Mouse (Mus musculus) hindbrain, embryonic 15.5 days (tissue): ENCODE measurements around the gene Safb2. TPM values are rescaled to one million over a fixed set of nuclear protein-coding genes. Genes with fewer than 3 reads are reported as not detected.
A peak's percentile ranks its signal among the peaks of the same experiment; 100 is the strongest.

Source experiments
- ATAC-seq: fragments of 200-750 bp; cut with Nextera tagmentation; 2 replicates; pipeline ENCODE4 v1.8.0; 2017; ENCODE audit warnings: low read depth, moderate number of reproducible peaks, moderate TSS enrichment; ENCODE audit not compliant: low FRiP score
- H3K27ac ChIP-seq: fragments of 300-500 bp; sonication (generic); replicated peaks from 2 replicates; pipeline ENCODE4 v1.5.1; 2015; ENCODE audit warnings: mild to moderate bottlenecking, inconsistent platforms
- H3K27me3 ChIP-seq: fragments of 300-500 bp; sonication (generic); 2 replicates; pipeline ENCODE4 v1.6.1; 2015; ENCODE audit warnings: control low read depth, inconsistent platforms
- H3K36me3 ChIP-seq: fragments of 300-500 bp; sonication (generic); 2 replicates; pipeline ENCODE4 v1.6.1; 2015; ENCODE audit warnings: control low read depth, inconsistent platforms
- H3K4me1 ChIP-seq: fragments of 300-500 bp; sonication (generic); replicated peaks from 2 replicates; pipeline ENCODE4 v1.6.1; 2015; ENCODE audit warnings: control low read depth, inconsistent platforms
- H3K4me2 ChIP-seq: fragments of 300-500 bp; sonication (generic); 2 replicates; pipeline ENCODE4 v1.6.1; 2015; ENCODE audit warnings: moderate library complexity, mild to moderate bottlenecking, inconsistent platforms
- H3K4me3 ChIP-seq: fragments of 300-500 bp; sonication (generic); 2 replicates; pipeline ENCODE4 v1.5.1; 2015; ENCODE audit warnings: mild to moderate bottlenecking, inconsistent platforms
- H3K9ac ChIP-seq: fragments of 300-500 bp; sonication (generic); 2 replicates; pipeline ENCODE4 v1.6.1; 2015; ENCODE audit warnings: inconsistent platforms
- H3K9me3 ChIP-seq: fragments of 300-500 bp; sonication (generic); 2 replicates; pipeline ENCODE4 v1.6.1; 2016; ENCODE audit warnings: control low read depth, inconsistent platforms
- WGBS: fragments of 180-500 bp; shearing (Covaris S2); methylation state at CpG from one replicate; pipeline ENCODE4 v1.1.7; 2015; 5-methylcytosine and 5-hydroxymethylcytosine counted together
- polyA plus RNA-seq: library from polyadenylated mRNA; unstranded; fragments of >200 nt; fragmentation: Nextera tagmentation; extraction: Ambion mirVana; gene quantifications from 2 replicates; pipeline ENCODE4 v1.2.1, GENCODE M21; 2015

The Safb2 gene
- polyA plus RNA-seq, 1 experiment from 2014 or later = 81.2 TPM

DNA sequence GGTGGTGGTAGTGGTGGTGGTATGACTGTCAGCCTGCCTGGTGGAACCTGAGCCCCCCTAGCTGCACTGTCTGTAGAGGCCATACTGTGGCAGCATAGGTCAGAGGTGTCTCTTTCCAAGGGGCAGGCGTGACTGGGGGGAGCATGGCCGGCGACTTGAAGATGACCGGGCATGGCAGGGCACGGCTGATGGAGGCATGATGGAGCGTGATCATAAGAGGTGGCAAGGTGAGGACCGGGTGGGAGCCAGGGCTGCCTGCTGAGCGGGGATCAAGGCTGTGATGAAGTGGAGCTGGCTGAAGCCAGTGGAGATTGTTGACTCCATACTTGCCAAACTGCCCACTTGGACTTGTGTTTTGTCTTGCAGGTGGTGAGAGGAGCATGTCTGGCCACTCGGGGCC, 21.0 kb upstream of the Safb2 start:
- Histone ChIP-seq H3K27me3 (no peaks in the 10 kb centered on the region), H3K4me3 (no peak overlapping the region), H3K27ac (no peak overlapping the region), H3K4me2 (no peak overlapping the region), H3K36me3 (peaks cover 68% of the 10 kb centered on the region), H3K9ac (no peak overlapping the region), H3K9me3 (no peaks in the 10 kb centered on the region), H3K4me1 (peaks cover 22% of the 10 kb centered on the region)
- no peak for ATAC-seq
- 92% methylated on average over 9 of the region's 9 CpGs for WGBS

DNA sequence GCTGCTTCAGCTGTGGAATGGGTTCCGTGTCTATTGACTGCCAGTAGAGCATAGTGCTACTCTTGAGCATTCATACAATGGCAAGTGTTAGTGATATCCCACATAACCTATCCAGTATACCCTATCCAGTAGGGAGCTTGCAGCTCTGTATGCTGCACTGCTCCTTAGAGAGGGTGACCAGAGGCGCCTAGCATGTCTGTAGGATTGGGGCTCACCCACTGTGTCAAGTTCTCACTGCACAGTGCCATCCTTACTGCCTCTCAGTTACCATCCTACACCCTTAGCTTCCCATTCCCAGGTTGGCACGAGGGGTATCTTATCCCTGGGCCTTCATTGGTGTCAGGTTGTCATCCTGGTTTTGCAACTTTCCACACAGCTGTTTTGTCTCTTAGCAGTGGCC, 20.0 kb upstream of the Safb2 start:
- H3K9me3 ChIP-seq = no peaks in the 10 kb centered on the region
- no peak overlapping the region for H3K4me3 ChIP-seq
- no peaks in the 10 kb centered on the region for H3K27me3 ChIP-seq
- no peak for ATAC-seq
- no peak overlapping the region for H3K27ac ChIP-seq
- H3K36me3 ChIP-seq = peaks cover 78% of the 10 kb centered on the region
- no peak overlapping the region for H3K4me2 ChIP-seq
- no peak overlapping the region for H3K9ac ChIP-seq
- peaks cover 18% of the 10 kb centered on the region for H3K4me1 ChIP-seq
- 94% methylated on average over 3 of the region's 3 CpGs for WGBS

DNA sequence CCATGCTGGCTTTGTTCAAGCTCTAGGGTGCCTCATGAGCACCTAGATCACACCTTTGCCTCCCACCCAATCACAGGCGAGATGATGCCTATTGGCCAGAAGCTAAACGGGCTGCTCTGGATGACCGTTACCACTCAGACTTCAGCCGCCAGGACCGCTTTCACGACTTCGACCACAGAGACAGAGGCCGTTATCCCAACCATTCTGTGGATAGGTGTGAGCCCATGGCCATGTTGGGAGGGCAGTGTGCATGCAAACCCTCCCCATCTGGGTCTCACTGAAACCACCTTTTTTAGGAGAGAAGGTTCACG, 19.6 kb upstream of the Safb2 start:
- ATAC-seq = no peak
- no peaks in the 10 kb centered on the region for H3K9me3 ChIP-seq
- H3K9ac ChIP-seq = no peak overlapping the region
- H3K27me3 ChIP-seq = no peaks in the 10 kb centered on the region
- no peak overlapping the region for H3K27ac ChIP-seq
- H3K4me1 ChIP-seq = peaks cover 17% of the 10 kb centered on the region
- no peak overlapping the region for H3K4me2 ChIP-seq
- no peak overlapping the region for H3K4me3 ChIP-seq
- WGBS = 91% methylated on average over 9 of the region's 9 CpGs
- H3K36me3 ChIP-seq = peaks cover 82% of the 10 kb centered on the region

DNA sequence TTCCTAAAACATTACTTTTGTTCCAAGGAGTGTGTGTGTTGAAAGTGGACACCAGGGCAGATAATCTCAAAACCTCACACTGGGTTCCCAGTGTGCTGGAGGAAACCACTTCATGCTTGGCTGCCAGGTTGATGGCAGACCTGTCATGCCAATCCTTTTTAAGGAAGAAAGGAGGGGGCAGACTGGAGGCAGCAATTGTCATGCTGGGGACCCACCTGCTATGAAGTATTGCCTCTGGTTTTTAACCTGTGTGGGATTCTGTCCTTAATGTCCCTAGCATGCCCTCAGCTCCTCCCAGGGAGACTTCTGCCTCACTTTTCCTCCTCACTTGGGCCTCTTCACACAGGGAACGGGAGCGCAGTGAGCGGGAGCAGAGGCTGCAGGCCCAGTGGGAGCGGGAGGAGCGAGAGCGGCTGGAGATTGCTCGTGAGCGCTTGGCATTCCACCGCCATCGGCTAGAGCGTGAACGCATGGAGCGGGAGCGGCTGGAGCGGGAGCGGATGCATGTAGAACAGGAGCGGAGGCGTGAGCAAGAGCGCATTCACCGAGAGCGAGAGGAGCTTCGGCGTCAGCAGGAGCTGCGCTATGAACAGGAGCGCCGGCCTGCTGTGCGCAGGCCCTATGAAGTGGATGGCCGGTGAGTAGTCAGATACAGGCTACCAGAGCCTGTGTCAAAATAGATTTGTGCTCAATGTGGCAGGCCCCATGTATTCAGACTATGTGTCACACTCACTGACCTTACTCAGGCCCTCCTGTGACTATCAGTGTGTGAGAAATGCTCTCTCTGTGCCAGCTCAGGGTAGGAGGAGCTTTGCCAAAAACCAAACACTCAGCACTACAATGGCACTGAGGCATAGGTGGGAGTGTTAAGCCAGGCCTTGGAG, 19.0 kb upstream of the Safb2 start:
- no peaks in the 10 kb centered on the region for H3K27me3 ChIP-seq
- WGBS = 96% methylated on average over 28 of the region's 28 CpGs
- peaks cover 82% of the 10 kb centered on the region for H3K36me3 ChIP-seq
- no peaks in the 10 kb centered on the region for H3K9me3 ChIP-seq
- no peak overlapping the region for H3K4me2 ChIP-seq
- peaks cover 11% of the 10 kb centered on the region for H3K4me1 ChIP-seq
- no peak overlapping the region for H3K9ac ChIP-seq
- no peak for ATAC-seq
- no peak overlapping the region for H3K4me3 ChIP-seq
- H3K27ac ChIP-seq = no peak overlapping the region

DNA sequence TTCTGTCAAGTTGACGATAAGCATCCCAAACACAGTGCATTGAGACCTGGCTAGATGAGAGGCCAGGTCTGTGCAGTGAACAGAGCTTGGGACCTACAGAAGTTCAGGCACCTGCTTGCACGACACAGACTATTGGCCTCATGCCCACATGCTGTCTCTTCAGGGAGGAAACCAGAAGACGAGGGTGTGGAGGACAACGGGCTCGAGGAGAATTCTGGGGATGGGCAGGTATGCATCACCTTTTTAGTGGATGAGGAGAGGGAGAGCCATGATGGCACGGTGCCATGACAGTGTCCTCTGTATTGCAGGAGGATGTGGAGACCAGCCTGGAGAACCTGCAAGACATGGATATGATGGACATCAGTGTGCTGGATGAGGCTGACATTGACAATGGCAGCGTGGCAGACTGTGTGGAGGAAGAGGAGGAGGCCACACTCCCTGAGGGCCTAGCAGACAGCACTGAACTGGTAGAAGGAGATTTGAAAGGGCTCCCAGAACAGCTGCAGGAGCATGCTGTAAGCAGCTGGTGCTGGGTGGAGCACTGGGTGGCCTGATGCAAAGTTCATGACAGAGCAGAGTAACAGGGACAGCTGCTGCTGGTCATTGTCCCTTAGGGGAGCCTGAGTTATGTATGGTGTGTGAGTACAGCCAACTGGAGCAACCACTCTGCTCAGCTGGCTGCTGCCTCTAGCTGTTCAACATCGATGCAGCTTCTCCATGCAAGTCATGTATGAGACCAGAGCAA, 9.3 kb upstream of the Safb2 start:
- Histone ChIP-seq H3K4me3 (no peak overlapping the region), H3K9me3 (no peaks in the 10 kb centered on the region), H3K4me2 (no peak overlapping the region), H3K4me1 (peaks cover 18% of the 10 kb centered on the region), H3K36me3 (peaks cover 90% of the 10 kb centered on the region), H3K9ac (no peak overlapping the region), H3K27me3 (no peaks in the 10 kb centered on the region), H3K27ac (no peak overlapping the region)
- WGBS = 87% methylated on average over 8 of the region's 8 CpGs
- no peak for ATAC-seq

DNA sequence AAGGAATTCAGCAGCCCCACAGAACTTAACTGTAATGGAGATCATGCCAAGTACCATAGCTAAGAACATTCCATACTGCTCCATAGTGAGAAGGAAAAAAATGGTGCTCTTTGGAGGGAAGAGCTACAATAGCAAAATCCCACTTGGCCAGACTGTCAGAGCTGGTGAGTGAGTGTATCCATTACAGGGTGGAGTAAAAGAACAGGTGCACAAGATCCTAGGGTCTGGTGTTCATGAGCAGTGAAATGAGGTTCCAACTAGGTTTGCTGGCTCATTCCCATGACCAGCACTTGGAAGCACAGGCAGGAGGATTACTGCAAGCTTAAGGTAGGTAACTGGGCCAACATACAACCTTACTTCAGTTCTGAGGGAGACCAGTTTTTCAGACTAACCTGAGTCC, 8.2 kb upstream of the Safb2 start:
- H3K9ac ChIP-seq = no peak overlapping the region
- ATAC-seq = no peak
- no peaks in the 10 kb centered on the region for H3K27me3 ChIP-seq
- H3K27ac ChIP-seq = no peak overlapping the region
- H3K4me2 ChIP-seq = no peak overlapping the region
- H3K4me1 ChIP-seq = peaks cover 28% of the 10 kb centered on the region
- H3K9me3 ChIP-seq = no peaks in the 10 kb centered on the region
- H3K36me3 ChIP-seq = peaks cover 87% of the 10 kb centered on the region
- H3K4me3 ChIP-seq = no peak overlapping the region

DNA sequence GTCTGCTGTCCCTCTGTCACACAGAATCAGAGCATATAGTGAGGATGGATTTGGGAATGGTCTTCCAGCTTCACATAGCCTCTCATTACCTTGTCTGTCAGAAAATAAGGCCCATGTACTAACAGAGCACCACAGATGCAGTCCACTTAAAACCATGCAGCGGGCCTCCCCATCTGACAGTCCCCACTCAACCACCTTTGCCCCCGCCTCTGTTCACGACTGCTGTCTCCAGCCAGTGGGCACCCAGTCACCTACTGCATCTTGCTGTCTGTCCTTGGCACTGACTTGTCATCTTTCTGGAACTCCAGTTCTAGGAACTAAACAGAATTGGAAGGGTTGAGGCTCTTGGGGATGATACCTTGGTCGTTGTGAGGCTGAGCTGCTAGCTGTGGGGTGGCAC, 4.5 kb upstream of the Safb2 start:
- WGBS = 97% methylated on average over 4 of the region's 4 CpGs
- Histone ChIP-seq H3K4me3 (no peak overlapping the region), H3K27ac (no peak overlapping the region), H3K27me3 (no peaks in the 10 kb centered on the region), H3K4me1 (peaks cover 47% of the 10 kb centered on the region), H3K9me3 (no peaks in the 10 kb centered on the region), H3K4me2 (no peak overlapping the region), H3K36me3 (peaks cover 60% of the 10 kb centered on the region), H3K9ac (no peak overlapping the region)
- no peak for ATAC-seq

DNA sequence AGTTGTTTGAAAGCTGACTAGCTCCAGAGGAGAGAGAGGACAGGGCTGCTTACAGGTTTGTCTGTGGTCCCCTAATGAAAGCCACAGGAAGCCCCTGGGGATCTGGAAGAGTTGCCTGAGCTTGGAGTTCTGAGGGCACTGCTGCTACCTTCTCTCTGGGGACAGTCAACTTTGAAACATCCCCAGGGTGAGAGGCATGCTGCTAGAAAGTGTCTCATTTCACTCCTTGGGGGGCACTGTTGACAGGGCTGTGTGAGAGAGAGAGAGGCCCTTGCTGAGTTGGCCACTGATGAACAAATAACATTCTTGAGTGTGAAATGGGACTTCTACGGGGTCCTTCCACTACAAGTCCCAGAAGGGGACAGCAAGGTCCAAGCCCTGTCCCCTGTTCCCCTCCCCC, 3.4 kb upstream of the Safb2 start:
- Histone ChIP-seq H3K4me1 (peaks cover 58% of the 10 kb centered on the region), H3K4me3 (no peak overlapping the region), H3K9ac (no peak overlapping the region), H3K9me3 (no peaks in the 10 kb centered on the region), H3K36me3 (peaks cover 49% of the 10 kb centered on the region), H3K27me3 (no peaks in the 10 kb centered on the region), H3K27ac (no peak overlapping the region), H3K4me2 (peak overlapping the region; percentile 31; the same call in 1 of the 2 replicates)
- no peak for ATAC-seq
- 68% methylated on average over 1 of the region's 1 CpGs for WGBS

DNA sequence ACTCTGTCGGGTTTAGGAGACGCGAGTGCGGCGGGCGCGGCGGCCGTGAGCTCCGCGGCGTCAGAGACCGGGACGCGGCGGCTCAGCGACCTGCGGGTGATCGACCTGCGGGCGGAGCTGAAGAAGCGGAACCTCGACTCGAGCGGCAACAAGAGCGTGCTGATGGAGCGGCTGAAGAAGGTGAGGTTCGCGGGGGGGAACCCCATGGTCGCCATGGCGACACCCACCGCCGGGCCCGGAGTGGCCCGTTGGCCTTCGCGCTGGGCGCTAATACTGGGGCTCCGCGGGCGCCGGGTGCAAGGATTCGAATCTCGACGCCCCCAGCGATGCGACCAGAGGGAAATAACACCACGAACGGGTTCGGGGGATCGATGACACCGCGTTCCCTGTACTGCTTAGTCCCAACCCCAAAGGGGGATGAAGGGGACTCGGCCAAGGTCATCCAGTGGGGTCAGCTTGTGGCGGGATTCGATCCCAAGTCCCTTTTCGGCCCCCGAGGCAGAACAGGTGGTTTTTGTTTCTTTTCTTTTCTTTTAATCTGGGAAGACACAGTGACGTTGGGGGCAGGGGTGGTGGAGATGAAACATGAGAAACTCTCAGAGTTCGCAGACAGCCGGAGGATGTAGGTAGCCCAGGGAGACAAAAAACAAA, 911 bp upstream of the Safb2 start:
- H3K4me3 ChIP-seq = peak overlapping the region; percentile 96

DNA sequence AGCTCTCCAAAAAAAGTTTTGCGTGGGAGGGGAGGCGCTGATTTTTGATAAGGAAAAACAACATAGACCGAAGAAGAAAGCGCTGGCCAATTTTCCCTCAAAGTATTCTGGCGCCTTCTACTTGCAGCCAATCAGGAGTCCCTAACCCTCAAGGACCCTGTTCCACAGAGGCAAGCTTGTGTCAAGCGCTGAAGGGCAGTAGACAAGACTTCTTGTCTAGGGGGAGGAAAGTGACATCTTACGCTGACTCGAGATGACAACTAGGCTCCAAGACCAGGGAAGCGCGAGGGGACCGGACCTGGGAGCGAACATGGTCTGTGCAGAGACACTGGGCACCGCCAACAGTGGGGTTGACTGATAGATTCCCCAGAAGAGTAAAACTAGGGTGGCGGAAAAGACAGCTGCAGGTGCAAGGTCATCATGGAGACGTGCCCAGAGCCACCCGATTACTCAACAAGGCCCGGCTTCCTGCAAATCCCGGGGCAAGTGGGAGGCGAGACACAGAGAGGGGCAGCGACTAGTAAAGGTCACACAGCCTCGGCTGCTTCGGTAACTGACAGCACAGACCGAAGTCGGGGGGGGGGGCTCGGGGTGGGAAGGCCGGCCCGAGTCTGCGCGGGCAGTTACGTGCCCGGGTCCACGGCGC, 651 bp downstream of the Safb2 start:
- Histone ChIP-seq H3K27me3 (no peaks in the 10 kb centered on the region), H3K9ac (peak overlapping the region; percentile 91), H3K4me2 (peak overlapping the region; percentile 90), H3K4me1 (peaks cover 56% of the 10 kb centered on the region), H3K36me3 (peaks cover 31% of the 10 kb centered on the region), H3K4me3 (peak overlapping the region; percentile 91), H3K9me3 (no peaks in the 10 kb centered on the region), H3K27ac (peak overlapping the region; percentile 96)
- no peak for ATAC-seq
- WGBS = 3% methylated on average over 25 of the region's 33 CpGs

More for the DNA sequence above, 911 bp upstream of the Safb2 start:
- Histone ChIP-seq H3K9me3 (no peaks in the 10 kb centered on the region), H3K27ac (peak overlapping the region; percentile 95), H3K4me2 (peak overlapping the region; percentile 87), H3K4me1 (peaks cover 62% of the 10 kb centered on the region), H3K9ac (peak overlapping the region; percentile 92), H3K36me3 (peaks cover 42% of the 10 kb centered on the region), H3K27me3 (no peaks in the 10 kb centered on the region)
- WGBS = under 1% methylated on average over 61 of the region's 61 CpGs
- peak; percentile 20; the same call in 1 of the 2 replicates for ATAC-seq

DNA sequence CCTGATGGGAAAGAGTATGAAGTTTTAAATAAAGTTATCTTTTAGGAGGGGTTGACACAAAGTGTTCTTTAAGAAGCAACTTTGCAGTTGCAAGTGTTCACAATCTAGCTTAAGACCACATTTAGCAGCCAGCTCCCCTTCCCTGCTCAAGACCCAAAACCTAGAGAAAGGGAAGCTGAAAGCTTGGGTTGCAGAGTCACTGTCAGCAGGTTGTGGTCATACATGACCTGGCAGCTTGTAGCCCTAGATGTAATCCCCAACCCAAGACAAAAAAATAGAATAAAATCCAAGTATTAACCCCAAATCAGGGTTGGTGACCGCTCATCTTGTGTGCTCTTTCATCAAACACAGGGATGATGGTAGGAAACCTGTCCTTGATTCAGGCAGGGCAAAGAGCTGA, 1.3 kb downstream of the Safb2 start:
- Histone ChIP-seq H3K9me3 (no peaks in the 10 kb centered on the region), H3K27me3 (no peaks in the 10 kb centered on the region), H3K9ac (peak overlapping the region; percentile 91), H3K36me3 (peaks cover 33% of the 10 kb centered on the region), H3K4me2 (peak overlapping the region; percentile 90), H3K27ac (peak overlapping the region; percentile 96; the same call in 1 of the 2 replicates), H3K4me3 (peak overlapping the region; percentile 91), H3K4me1 (peaks cover 51% of the 10 kb centered on the region)
- 81% methylated on average over 1 of the region's 1 CpGs for WGBS
- no peak for ATAC-seq

DNA sequence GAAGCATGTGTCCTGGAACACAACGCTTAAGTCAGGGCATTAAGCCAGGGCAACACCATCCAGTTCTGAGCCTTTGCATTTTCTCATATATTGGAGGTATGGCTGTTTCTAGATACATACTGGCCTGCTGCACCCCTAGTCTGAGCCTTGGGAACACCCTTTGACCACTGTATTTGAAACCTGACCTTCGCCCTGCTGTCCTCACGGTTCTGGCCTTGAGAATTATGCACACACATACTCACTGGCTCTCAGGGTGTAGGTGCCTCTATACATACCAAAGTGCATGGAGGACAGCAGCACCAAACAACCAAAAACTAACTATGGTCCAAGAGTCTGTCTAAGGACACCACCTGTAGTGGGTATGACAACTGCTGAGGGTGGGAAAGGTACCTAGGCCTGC, 11.4 kb downstream of the Safb2 start:
- Histone ChIP-seq H3K4me2 (no peak overlapping the region), H3K9me3 (no peaks in the 10 kb centered on the region), H3K27ac (no peak overlapping the region), H3K4me1 (no peaks in the 10 kb centered on the region), H3K36me3 (peaks cover 80% of the 10 kb centered on the region), H3K4me3 (no peak overlapping the region), H3K9ac (no peak overlapping the region), H3K27me3 (no peaks in the 10 kb centered on the region)
- WGBS = 89% methylated on average over 3 of the region's 3 CpGs
- no peak for ATAC-seq
